In the genomic region with DNA sequence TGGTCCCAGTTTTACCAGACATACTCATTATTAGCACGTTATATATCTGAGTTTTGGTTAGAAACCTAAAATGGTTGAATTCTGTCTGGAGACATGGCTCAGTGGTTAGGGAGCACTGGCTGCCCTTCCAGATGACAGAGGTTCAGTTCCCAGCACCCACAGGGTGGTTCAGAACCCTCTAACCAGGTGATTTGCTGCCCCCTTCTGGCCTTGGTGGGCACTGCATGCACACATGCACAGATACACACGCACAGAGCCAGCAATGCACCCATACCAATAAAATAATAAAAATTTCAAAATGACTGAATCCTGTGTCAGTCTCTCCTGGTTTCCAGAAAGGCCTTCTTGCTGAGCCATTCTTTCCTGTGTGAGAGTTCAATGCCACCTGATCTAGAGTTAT, we compare ENCODE assay signal across 15 mouse cellular contexts. TPM values are rescaled to one million over a fixed set of nuclear protein-coding genes. Genes with fewer than 3 reads are reported as not detected.
DNase-seq lines count a peak whose midpoint lies in the region; ATAC-seq and TF ChIP-seq lines count a peak whose summit lies in the region.
"Had no signal": no experiment of that assay in that cellular context is flagged by ENCODE, and none has a peak within 500 bp of the region (broad histone marks: within the 10 kb centered on the region; RNA-seq: fewer than 3 reads in every experiment).

No protein-coding gene starts in this region.

- WGBS in kidney, postnatal 0 days = 98% methylated on average over 2 of the region's 2 CpGs
- 90% methylated on average over 2 of the region's 2 CpGs for WGBS in liver, postnatal 0 days (ENCODE audit: insufficient replicate concordance)
- WGBS in forebrain, embryonic 10.5 days = 93% methylated on average over 2 of the region's 2 CpGs

- ATAC-seq in kidney, postnatal 0 days (replicated peaks; ENCODE audit: low FRiP score, low read depth) = no peak
- ATAC-seq in liver, postnatal 0 days = no peak

- no peak overlapping the region for H3K27ac ChIP-seq in kidney, postnatal 0 days
- no peak overlapping the region for H3K27ac ChIP-seq in ES-Bruce4 (ENCODE audit: insufficient read depth, low read length)
- no peak overlapping the region for H3K27ac ChIP-seq in liver, postnatal 0 days (ENCODE audit: low read depth)
- H3K27ac ChIP-seq in forebrain, embryonic 10.5 days = no peak overlapping the region

- peak; percentile 29; the same call in 1 of the 2 replicates for TF ChIP-seq CTCF in kidney, postnatal 0 days (IDR thresholded peaks at IDR 0.05; ENCODE audit: low read depth)
- peak; percentile 50 for TF ChIP-seq CTCF in ES-Bruce4 (IDR thresholded peaks at IDR 0.05; ENCODE audit: low read depth, low read length)
- peak; percentile 39 for TF ChIP-seq CTCF in liver, postnatal 0 days (IDR thresholded peaks at IDR 0.05; ENCODE audit: low read depth)

- DNase-seq in kidney, postnatal 0 days (ENCODE audit: low spot score) = no peak
- no peak for DNase-seq in kidney, postnatal 25 days
- peak; percentile 23 for DNase-seq in A20 (ENCODE audit: low read depth, low spot score)
- no peak for DNase-seq in liver, postnatal 0 days
- no peak for DNase-seq in adipocyte (ENCODE audit: low spot score)
- DNase-seq in forebrain, embryonic 10.5 days (ENCODE audit: extremely low spot score, low spot score) = no peak
- DNase-seq: cerebellum, adult 2 months; embryo, embryonic 11 days; heart, postnatal 4 days; kidney, adult 11 months; thymus, postnatal 14 days had no signal

- H3K4me3 ChIP-seq in kidney, postnatal 0 days (replicated peaks; ENCODE audit: low read depth, low read length) = no peak overlapping the region
- H3K4me3 ChIP-seq in ES-Bruce4 (ENCODE audit: low read depth, low read length) = no peak overlapping the region
- no peak overlapping the region for H3K4me3 ChIP-seq in liver, postnatal 0 days (ENCODE audit: low read depth, low read length)
- H3K4me3 ChIP-seq in forebrain, embryonic 10.5 days = no peak overlapping the region
- H3K4me3 ChIP-seq: erythroblast, embryonic 14.5 days; myocyte had no signal

- H3K36me3 ChIP-seq in kidney, postnatal 0 days (ENCODE audit: insufficient read depth, low read length) = no peaks in the 10 kb centered on the region
- H3K36me3 ChIP-seq in ES-Bruce4 (ENCODE audit: control insufficient read depth, insufficient read depth, low read length, poor library complexity, severe bottlenecking) = no peaks in the 10 kb centered on the region
- no peaks in the 10 kb centered on the region for H3K36me3 ChIP-seq in liver, postnatal 0 days (replicated peaks; ENCODE audit: insufficient read depth, low read length)
- no peaks in the 10 kb centered on the region for H3K36me3 ChIP-seq in forebrain, embryonic 10.5 days (replicated peaks)

- TF ChIP-seq EP300 in ES-Bruce4 (IDR thresholded peaks at IDR 0.05; ENCODE audit: insufficient read depth, low read depth, low read length) = no peak
- TF ChIP-seq EP300 in liver, postnatal 0 days (IDR thresholded peaks at IDR 0.05; ENCODE audit: low read depth) = no peak

- H3K4me1 ChIP-seq in kidney, postnatal 0 days (replicated peaks; ENCODE audit: insufficient read depth, low read length) = 0 out of 2 replicates have a peak, but pooled peaks cover 3% of the 10 kb centered on the region
- peaks cover 2% of the 10 kb centered on the region for H3K4me1 ChIP-seq in ES-Bruce4 (ENCODE audit: control insufficient read depth, insufficient read depth, low read length)
- H3K4me1 ChIP-seq in liver, postnatal 0 days (ENCODE audit: insufficient read depth) = peaks cover 12% of the 10 kb centered on the region
- peaks cover 13% of the 10 kb centered on the region for H3K4me1 ChIP-seq in forebrain, embryonic 10.5 days

- no peak overlapping the region for H3K9ac ChIP-seq in kidney, postnatal 0 days (ENCODE audit: low read depth, low read length)
- no peak overlapping the region for H3K9ac ChIP-seq in ES-Bruce4 (ENCODE audit: low read depth, poor library complexity, severe bottlenecking)
- no peak overlapping the region for H3K9ac ChIP-seq in liver, postnatal 0 days (replicated peaks)

- H3K27me3 ChIP-seq in kidney, postnatal 0 days (ENCODE audit: insufficient read depth, low read length) = no peaks in the 10 kb centered on the region
- H3K27me3 ChIP-seq in ES-Bruce4 (ENCODE audit: control insufficient read depth, insufficient read depth, low read length, poor library complexity, severe bottlenecking) = no peaks in the 10 kb centered on the region
- no peaks in the 10 kb centered on the region for H3K27me3 ChIP-seq in liver, postnatal 0 days (ENCODE audit: insufficient read depth, low read length)
- H3K27me3 ChIP-seq in forebrain, embryonic 10.5 days (ENCODE audit: poor library complexity, severe bottlenecking) = no peaks in the 10 kb centered on the region

- no peak overlapping the region for H3K4me2 ChIP-seq in kidney, postnatal 0 days (ENCODE audit: low read length)
- H3K4me2 ChIP-seq in liver, postnatal 0 days (ENCODE audit: low read depth, low read length) = no peak overlapping the region
- H3K4me2 ChIP-seq: heart, embryonic 11.5 days had no signal

- H3K9me3 ChIP-seq in kidney, postnatal 0 days (replicated peaks; ENCODE audit: low read length) = no peaks in the 10 kb centered on the region
- H3K9me3 ChIP-seq in ES-Bruce4 (replicated peaks; ENCODE audit: control insufficient read depth, insufficient read depth, low read length, poor library complexity, severe bottlenecking) = no peaks in the 10 kb centered on the region
- no peaks in the 10 kb centered on the region for H3K9me3 ChIP-seq in liver, postnatal 0 days (ENCODE audit: low read length)
- peaks cover 4% of the 10 kb centered on the region; the same call in 1 of the 2 replicates for H3K9me3 ChIP-seq in forebrain, embryonic 10.5 days

- no peak for TF ChIP-seq POLR2A in ES-Bruce4 (IDR thresholded peaks at IDR 0.05; ENCODE audit: insufficient read depth, low read length)

RNA-seq across cellular contexts. Expression of gene Gtf3a, which starts 3.9 kb away (rescaled TPM):
- polyA plus RNA-seq in kidney, postnatal 0 days (2015; fragmentation: Nextera tagmentation; extraction: Ambion mirVana) = 112 TPM in 2 replicates
- polyA plus RNA-seq in ES-Bruce4 (2011; ENCODE audit: insufficient read depth, insufficient read length, low read depth, missing spikeins) = 75.9 and 80.6 TPM in 2 replicates
- 31.6 and 33.5 TPM in 2 replicates for polyA plus RNA-seq in liver, postnatal 0 days (2015; fragmentation: Nextera tagmentation; extraction: Ambion mirVana)
- polyA plus RNA-seq in forebrain, embryonic 10.5 days (2016; fragmentation: Nextera tagmentation; extraction: Ambion mirVana) = 149 and 150 TPM in 2 replicates

RNA-seq across cellular contexts. Expression of gene Mtif3, which starts 19.0 kb away (rescaled TPM):
- 30.6 and 32.3 TPM in 2 replicates for polyA plus RNA-seq in kidney, postnatal 0 days (2015; fragmentation: Nextera tagmentation; extraction: Ambion mirVana)
- polyA plus RNA-seq in ES-Bruce4 (2011; ENCODE audit: insufficient read depth, insufficient read length, low read depth, missing spikeins) = 14.7 and 16.5 TPM in 2 replicates
- polyA plus RNA-seq in liver, postnatal 0 days (2015; fragmentation: Nextera tagmentation; extraction: Ambion mirVana) = 12.5 and 12.7 TPM in 2 replicates
- 20.7 and 22.4 TPM in 2 replicates for polyA plus RNA-seq in forebrain, embryonic 10.5 days (2016; fragmentation: Nextera tagmentation; extraction: Ambion mirVana)
